Mouse (Mus musculus) neutrophil, adult 5-6 weeks (primary cell): ENCODE data around the gene Gm45213. TPM values are rescaled to one million over a fixed set of nuclear protein-coding genes. Genes with fewer than 3 reads are reported as not detected.
A peak's percentile ranks its signal among the peaks of the same experiment; 100 is the strongest.

Source experiments
- ATAC-seq: fragments of 151-379, 151-347 bp; 2 replicates; pipeline ENCODE4 v1.8.0; 2017; ENCODE audit warnings: mild to moderate bottlenecking, moderate TSS enrichment; ENCODE audit not compliant: insufficient number of reproducible peaks, poor library complexity, low FRiP score, severe bottlenecking; ENCODE audit errors: extremely low read depth
- total RNA-seq: library from RNA; stranded (forward); fragments of 200-1000 nt; gene quantifications from 2 replicates; pipeline ENCODE4 v1.2.3, GENCODE M21; 2017

Gm45213 gene
- total RNA-seq, 1 experiment from 2014 or later: not detected

DNA sequence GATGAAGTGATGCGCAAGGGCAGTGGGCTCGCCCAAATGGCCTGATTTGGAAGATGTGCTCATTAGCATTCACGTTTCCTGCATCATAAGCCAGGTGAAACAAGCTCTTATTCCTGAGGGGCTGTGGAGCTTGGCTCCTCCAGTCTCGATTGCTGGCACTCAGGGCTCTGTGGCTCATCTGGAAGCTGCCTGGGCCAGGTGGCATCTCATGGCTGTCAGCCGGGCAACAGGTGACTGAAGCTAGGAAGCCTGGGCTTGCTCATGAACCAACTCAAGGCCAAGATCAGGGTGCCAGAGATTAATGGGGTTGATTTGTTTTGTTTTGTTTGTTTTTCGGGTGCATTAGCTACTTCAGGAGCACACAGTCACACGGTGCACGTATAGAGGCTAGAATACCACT, 49.3 kb downstream of the Gm45213 start:
- ATAC-seq: no peak

DNA sequence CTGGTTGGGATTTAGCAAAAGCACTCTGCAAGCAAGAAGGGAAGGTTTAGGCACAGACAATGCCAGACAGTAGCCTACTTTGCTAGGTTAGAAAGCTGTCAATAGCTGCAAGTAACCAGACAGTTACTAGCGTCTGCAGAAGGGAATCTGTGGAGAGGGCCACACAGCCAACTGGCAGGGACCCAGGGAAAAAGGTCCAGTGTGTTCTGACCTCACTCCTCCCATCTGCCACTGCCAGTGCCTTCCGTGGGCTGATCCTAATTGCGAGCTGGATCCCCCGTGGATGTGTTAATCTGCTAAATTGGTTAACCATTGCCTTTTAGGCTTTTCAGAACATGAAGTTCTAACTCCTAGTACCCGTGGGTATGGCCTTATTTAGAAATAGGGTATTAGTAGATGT, 50.7 kb downstream of the Gm45213 start:
- no peak for ATAC-seq

GRCm38 (mm10) chr7:66098803-66099202, 55.4 kb downstream of the Gm45213 start:
- no peak for ATAC-seq

DNA sequence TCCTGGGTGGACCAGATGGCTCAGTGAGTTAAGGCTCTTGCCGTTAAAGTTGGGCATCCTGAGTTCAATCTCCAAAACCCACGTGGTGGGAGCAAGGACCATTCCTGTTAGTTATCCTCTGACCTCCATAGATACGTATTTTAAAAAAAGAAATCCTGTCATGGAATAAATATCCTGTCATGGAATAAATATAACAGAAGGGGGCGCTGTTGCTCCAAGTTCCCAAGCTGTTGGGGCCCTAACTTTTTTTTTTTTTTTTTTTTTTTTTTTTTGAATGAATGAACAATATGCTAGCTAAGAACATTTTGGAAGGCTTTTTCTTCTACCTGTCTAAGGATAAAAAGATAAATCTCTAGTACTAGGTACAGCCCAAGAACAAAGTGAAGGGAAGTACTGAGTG, 58.5 kb downstream of the Gm45213 start:
- peak; percentile 53; the same call in 1 of the 2 replicates for ATAC-seq

- ATAC-seq: no peak
Observed at GRCm38 (mm10) chr7:66104531-66104930, 61.1 kb downstream of the Gm45213 start.

DNA sequence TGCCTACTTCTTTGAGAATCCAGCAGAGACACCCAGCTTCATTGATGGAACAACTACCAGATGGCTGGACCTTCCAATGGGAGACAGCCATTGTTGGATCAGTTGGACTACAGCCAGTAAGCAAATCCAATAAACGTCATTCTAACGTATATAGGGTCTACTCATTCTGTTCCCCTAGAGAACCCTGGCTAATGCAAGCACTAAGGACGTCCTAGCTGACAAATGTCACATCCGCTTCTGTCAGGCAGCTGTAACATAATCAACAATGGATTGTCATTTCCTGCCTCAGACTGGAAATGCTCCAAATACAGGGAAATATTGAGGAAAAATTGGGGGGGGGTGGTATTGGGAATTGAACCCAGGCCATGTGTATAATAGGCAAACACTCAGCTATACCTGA, 62.4 kb downstream of the Gm45213 start:
- no peak for ATAC-seq

- ATAC-seq: no peak
Observed at GRCm38 (mm10) chr7:66106581-66107056, 63.2 kb downstream of the Gm45213 start.

DNA sequence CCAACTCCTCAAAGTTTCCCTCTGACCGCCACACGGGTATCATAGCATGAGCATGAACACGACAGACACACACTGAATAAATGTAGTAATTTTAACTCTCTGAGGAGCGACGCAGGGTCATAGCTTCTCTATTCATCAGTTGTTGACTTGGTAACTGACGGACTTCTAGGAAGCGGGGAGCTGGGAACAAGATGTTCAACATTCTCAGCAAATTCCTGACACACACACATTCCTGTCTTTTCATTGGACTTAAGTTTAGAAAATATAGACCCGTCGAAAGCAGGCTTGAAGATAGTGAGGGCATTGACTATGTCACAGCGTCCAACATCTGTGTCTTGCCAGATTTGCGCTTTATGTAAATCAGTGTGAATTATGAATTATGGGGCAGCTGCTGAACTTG, 63.8 kb downstream of the Gm45213 start:
- no peak for ATAC-seq

GRCm38 (mm10) chr7:66107930-66108329, 64.5 kb downstream of the Gm45213 start:
- ATAC-seq: no peak

DNA sequence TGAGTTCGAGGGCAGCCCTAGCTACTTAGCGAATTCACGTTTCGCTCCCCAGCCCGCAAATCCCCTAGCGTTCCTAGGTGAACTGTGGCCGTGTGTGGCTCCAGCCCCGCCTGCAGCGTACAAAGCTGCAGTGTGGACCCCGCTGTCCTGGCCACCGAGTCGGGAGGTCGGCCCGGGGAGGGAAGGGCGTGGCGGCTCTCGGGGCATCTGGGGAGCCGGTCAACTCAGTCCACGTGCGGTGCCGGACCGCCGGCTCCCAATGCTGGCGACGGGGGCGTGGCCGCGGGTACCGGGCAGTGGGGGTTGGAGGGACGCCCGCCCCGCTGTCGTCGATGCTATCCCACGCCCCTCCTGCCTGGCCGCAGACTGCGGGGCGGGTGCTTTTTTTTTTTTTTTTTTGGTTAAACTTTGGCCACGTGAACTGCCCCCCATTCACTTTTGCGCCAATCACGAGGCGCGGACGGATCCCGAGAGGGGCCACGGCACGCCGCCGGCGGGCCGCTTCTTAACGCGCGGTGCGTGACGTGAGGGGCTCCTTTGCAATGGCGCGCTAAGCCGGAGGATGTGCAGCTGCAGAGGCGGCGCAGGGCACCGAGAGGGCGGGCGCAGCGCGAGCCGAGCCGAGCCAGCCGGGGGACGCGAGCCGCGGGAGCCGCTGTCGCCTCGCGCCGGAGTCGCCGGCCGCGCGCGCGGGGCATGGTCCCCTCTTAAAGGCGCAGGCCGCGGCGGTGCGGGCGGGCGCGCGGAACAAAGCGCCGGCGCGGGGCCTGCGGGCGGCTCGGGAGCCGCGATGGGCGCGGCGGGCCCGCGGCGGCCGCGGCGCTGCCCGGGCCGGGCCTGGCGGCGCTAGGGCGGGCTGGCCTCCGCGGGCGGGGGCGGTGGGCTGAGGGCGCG, 65.8 kb downstream of the Gm45213 start, which contains the start of gene Chsy1:
Chsy1 (plus strand) TSS at position 555 of the 894 bp plus-strand sequence.
- ATAC-seq: peak; percentile 68

- peak; percentile 2; the same call in 1 of the 2 replicates for ATAC-seq
Observed at GRCm38 (mm10) chr7:66109855-66110635, 66.6 kb downstream of the Gm45213 start.

GRCm38 (mm10) chr7:66110636-66111112, 67.3 kb downstream of the Gm45213 start:
- no peak for ATAC-seq

DNA sequence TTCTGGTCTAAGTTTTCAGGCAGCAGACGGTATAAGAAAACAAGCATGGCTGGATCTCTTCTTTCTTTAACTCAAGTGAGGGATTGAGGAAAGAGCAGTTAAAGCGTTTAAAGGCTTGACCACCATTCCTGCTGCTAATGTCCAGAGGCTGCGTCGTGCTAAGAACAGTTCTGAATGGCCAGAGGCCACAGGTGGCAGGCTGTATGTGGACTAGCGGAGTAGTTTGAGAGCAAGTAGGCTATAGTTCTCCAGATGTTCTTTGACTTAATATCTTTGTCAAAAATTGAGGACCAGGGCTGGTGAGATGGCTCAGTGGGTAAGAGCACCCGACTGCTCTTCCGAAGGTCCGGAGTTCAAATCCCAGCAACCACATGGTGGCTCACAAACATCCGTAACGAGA, 67.8 kb downstream of the Gm45213 start:
- no peak for ATAC-seq

Other genes with a start within 250 kb of the Gm45213 start
- gene Pcsk6, start 181.9 kb upstream of the Gm45213 start, total RNA-seq: not detected in 2 replicates
- gene Snrpa1, start 15.4 kb downstream of the Gm45213 start, total RNA-seq: 28.4 and 38.1 TPM in 2 replicates
- 44.6 and 48.3 TPM in 2 replicates for gene Selenos, start 36.0 kb downstream of the Gm45213 start, total RNA-seq
- 120 and 122 TPM in 2 replicates for gene Chsy1, start 65.9 kb downstream of the Gm45213 start, total RNA-seq